Mouse (Mus musculus): ENCODE results near the gene Gngt2. TPM values are rescaled to one million over a fixed set of nuclear protein-coding genes. Genes with fewer than 3 reads are reported as not detected.
A peak's percentile ranks its signal among the peaks of the same experiment; 100 is the strongest.

The Gngt2 gene
- polyA plus RNA-seq, 1 experiment: 32.5 TPM

DNA sequence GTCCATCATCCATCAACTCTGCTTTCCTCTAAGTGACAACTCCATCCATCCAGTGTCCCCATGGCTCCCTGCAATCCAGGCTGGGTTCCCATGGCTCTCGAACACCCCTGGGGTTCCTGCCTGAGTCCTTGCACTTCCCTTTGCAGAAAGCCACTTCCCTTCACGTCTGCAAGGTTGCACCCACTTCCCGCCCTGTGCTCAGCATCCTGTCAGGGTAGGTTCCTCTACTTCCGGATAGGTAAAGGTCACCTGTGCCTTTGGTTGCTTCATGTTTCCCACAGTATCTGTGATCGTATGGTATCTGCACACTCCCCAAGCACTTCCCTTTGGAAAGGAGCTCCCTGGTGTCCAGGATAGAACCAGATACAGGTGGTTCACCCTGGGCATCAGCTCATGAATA is 32.0 kb upstream of the Gngt2 start:
- TF ChIP-seq POLR2A (IDR thresholded peaks at IDR 0.05; ENCODE audit: control insufficient read depth, extremely low read depth, insufficient read depth, low read length, poor library complexity) (no peak), CTCF (IDR thresholded peaks at IDR 0.05; ENCODE audit: borderline replicate concordance, control insufficient read depth, extremely low read depth, insufficient read depth, low read length, poor library complexity) (no peak)
- whole genome bisulfite sequencing: 14% methylated on average over 5 of the region's 5 CpGs
- peaks cover 10% of the 10 kb centered on the region for H3K4me1 ChIP-seq (replicated peaks; ENCODE audit: control insufficient read depth, insufficient read depth, low read length)
- no peaks in the 10 kb centered on the region for H3K36me3 ChIP-seq (ENCODE audit: control insufficient read depth, insufficient read depth, low read length)
- no peaks in the 10 kb centered on the region for H3K27me3 ChIP-seq (ENCODE audit: control insufficient read depth, insufficient read depth, low read length)
- H3K4me3 ChIP-seq (ENCODE audit: control insufficient read depth, insufficient read depth, low read length): no peak overlapping the region
- no peak overlapping the region for H3K27ac ChIP-seq (ENCODE audit: control insufficient read depth, insufficient read depth, low read length)
- DNase-seq: peak; percentile 39

DNA sequence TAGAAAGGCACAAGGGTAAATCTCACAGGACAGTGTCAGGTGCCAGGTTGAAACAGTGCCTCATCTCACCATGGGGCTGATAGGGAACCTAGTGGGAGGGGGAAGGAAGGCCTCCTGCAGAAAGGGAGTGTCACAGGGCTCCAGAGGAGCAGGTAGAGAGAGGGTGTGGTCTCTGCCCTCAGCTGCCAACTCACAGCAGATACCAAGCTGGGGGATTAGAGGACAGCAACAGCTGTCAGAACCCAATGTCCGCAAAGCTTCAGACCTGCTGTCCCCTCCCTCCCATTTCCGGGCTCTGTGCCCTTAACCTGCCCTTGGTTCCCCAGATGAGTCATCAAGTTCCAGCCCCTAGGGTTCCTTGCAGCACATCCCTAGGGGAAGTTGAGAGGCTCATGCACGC is 31.5 kb upstream of the Gngt2 start:
- 35% methylated on average over 3 of the region's 3 CpGs for WGBS
- Histone ChIP-seq H3K36me3 (ENCODE audit: control insufficient read depth, insufficient read depth, low read length) (no peaks in the 10 kb centered on the region), H3K27ac (ENCODE audit: control insufficient read depth, insufficient read depth, low read length) (no peak overlapping the region), H3K4me1 (replicated peaks; ENCODE audit: control insufficient read depth, insufficient read depth, low read length) (peaks cover 10% of the 10 kb centered on the region), H3K27me3 (ENCODE audit: control insufficient read depth, insufficient read depth, low read length) (no peaks in the 10 kb centered on the region), H3K4me3 (ENCODE audit: control insufficient read depth, insufficient read depth, low read length) (no peak overlapping the region)
- TF ChIP-seq POLR2A (IDR thresholded peaks at IDR 0.05; ENCODE audit: control insufficient read depth, extremely low read depth, insufficient read depth, low read length, poor library complexity): no peak
- no peak for TF ChIP-seq CTCF (IDR thresholded peaks at IDR 0.05; ENCODE audit: borderline replicate concordance, control insufficient read depth, extremely low read depth, insufficient read depth, low read length, poor library complexity)
- no peak for DNase-seq

DNA sequence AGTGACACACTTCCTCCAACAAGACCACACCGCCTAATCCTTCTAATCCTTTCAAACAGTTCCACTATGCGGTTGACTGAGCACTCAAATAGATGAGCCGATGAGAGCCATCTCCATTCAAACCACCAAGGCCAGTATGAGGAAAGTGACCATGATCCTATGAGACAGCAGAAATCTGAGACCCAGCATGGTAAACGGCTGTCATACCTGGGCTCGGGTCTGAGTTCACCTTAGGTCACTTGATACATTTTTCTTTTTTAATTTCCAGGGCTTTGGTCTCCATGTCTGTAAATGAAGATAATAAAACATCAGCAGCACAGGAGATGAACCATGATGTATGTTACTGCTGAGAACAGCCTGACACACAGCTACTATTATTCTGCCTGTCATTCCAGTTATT is 29.1 kb upstream of the Gngt2 start:
- no peak for TF ChIP-seq POLR2A (IDR thresholded peaks at IDR 0.05; ENCODE audit: control insufficient read depth, extremely low read depth, insufficient read depth, low read length, poor library complexity)
- no peak for TF ChIP-seq CTCF (IDR thresholded peaks at IDR 0.05; ENCODE audit: borderline replicate concordance, control insufficient read depth, extremely low read depth, insufficient read depth, low read length, poor library complexity)
- H3K36me3 ChIP-seq (ENCODE audit: control insufficient read depth, insufficient read depth, low read length): no peaks in the 10 kb centered on the region
- no peak overlapping the region for H3K27ac ChIP-seq (ENCODE audit: control insufficient read depth, insufficient read depth, low read length)
- 99% methylated on average over 5 of the region's 5 CpGs for WGBS
- no peaks in the 10 kb centered on the region for H3K27me3 ChIP-seq (ENCODE audit: control insufficient read depth, insufficient read depth, low read length)
- peaks cover 10% of the 10 kb centered on the region for H3K4me1 ChIP-seq (replicated peaks; ENCODE audit: control insufficient read depth, insufficient read depth, low read length)
- DNase-seq: no peak
- H3K4me3 ChIP-seq (ENCODE audit: control insufficient read depth, insufficient read depth, low read length): no peak overlapping the region

DNA sequence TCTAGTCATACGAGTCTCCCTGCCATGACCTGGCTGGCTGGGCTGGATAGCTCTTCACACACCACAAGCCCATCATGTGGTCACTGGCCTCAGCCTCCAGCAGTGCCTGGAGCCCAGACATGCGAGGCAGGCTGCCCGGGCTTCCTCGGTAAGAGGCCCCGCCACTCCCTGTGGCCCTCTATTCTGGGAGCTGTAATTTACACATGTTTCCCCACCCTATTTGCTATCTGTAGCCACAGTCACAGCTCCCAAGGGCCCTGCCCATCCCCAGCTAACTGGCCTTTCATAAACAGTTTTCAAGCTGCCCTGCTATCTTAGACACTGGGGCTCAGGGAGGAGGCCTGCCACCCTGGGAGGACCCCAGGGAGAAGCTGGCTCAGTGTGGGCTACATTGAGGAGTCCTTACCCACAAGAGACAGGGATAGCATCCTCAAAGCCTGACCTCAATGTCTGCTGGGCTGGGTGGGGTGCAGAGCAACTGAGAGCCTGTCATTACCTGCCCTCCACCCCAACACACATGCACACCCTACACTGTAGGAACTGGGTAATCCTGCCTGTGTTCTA is 28.5 kb upstream of the Gngt2 start:
- H3K27me3 ChIP-seq (ENCODE audit: control insufficient read depth, insufficient read depth, low read length): no peaks in the 10 kb centered on the region
- DNase-seq: no peak
- 81% methylated on average over 5 of the region's 5 CpGs for WGBS
- H3K4me1 ChIP-seq (replicated peaks; ENCODE audit: control insufficient read depth, insufficient read depth, low read length): peaks cover 10% of the 10 kb centered on the region
- H3K36me3 ChIP-seq (ENCODE audit: control insufficient read depth, insufficient read depth, low read length): no peaks in the 10 kb centered on the region
- TF ChIP-seq POLR2A (IDR thresholded peaks at IDR 0.05; ENCODE audit: control insufficient read depth, extremely low read depth, insufficient read depth, low read length, poor library complexity): no peak
- no peak for TF ChIP-seq CTCF (IDR thresholded peaks at IDR 0.05; ENCODE audit: borderline replicate concordance, control insufficient read depth, extremely low read depth, insufficient read depth, low read length, poor library complexity)
- H3K4me3 ChIP-seq (ENCODE audit: control insufficient read depth, insufficient read depth, low read length): no peak overlapping the region
- no peak overlapping the region for H3K27ac ChIP-seq (ENCODE audit: control insufficient read depth, insufficient read depth, low read length)

DNA sequence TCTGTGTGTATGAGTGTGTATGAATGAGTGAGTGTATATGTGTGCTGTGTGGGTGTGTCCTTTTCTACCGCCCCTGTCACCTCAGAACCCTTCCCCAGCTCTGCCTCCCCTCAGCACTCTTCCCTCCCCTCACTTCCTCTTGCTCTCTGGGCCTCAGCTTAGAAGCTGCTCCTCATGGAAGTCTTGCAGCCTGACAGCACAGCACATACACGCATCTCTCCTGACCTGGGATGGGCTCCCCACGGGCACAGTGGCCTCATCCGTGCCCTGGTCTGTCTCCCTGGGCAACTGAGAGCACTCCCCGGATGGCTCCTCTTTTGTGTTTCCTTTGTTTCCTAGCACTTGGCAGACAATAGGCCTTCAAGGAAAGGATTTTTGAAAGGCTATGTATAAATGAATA is 27.4 kb upstream of the Gngt2 start:
- 53% methylated on average over 5 of the region's 5 CpGs for WGBS
- Histone ChIP-seq H3K36me3 (ENCODE audit: control insufficient read depth, insufficient read depth, low read length) (no peaks in the 10 kb centered on the region), H3K4me1 (replicated peaks; ENCODE audit: control insufficient read depth, insufficient read depth, low read length) (peaks cover 10% of the 10 kb centered on the region), H3K4me3 (ENCODE audit: control insufficient read depth, insufficient read depth, low read length) (no peak overlapping the region), H3K27me3 (ENCODE audit: control insufficient read depth, insufficient read depth, low read length) (no peaks in the 10 kb centered on the region), H3K27ac (ENCODE audit: control insufficient read depth, insufficient read depth, low read length) (no peak overlapping the region)
- TF ChIP-seq POLR2A (IDR thresholded peaks at IDR 0.05; ENCODE audit: control insufficient read depth, extremely low read depth, insufficient read depth, low read length, poor library complexity) (no peak), CTCF (IDR thresholded peaks at IDR 0.05; ENCODE audit: borderline replicate concordance, control insufficient read depth, extremely low read depth, insufficient read depth, low read length, poor library complexity) (no peak)
- DNase-seq: no peak

DNA sequence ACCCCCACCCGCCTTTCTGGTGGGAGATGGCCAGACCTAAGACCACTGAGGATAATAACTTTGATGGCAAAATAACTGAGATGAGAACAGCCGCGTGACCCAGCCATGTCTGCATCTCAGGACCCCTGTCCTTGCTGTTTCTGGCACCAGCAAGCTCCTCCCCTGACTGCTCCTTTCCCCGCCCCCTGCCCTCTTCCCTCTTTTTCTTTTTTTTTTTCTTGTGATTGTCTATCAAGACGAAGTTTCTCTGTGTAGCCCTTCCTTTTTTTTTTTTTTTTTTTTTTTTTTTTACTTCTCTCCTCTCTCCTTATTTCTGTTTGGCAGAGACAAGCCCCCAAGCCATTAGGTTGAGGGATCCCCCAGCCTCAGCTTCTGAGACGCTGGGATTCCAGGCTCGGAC is 26.2 kb upstream of the Gngt2 start:
- Histone ChIP-seq H3K4me1 (replicated peaks; ENCODE audit: control insufficient read depth, insufficient read depth, low read length) (no peaks in the 10 kb centered on the region), H3K27me3 (ENCODE audit: control insufficient read depth, insufficient read depth, low read length) (no peaks in the 10 kb centered on the region), H3K4me3 (ENCODE audit: control insufficient read depth, insufficient read depth, low read length) (no peak overlapping the region), H3K36me3 (ENCODE audit: control insufficient read depth, insufficient read depth, low read length) (no peaks in the 10 kb centered on the region), H3K27ac (ENCODE audit: control insufficient read depth, insufficient read depth, low read length) (no peak overlapping the region)
- 80% methylated on average over 7 of the region's 7 CpGs for WGBS
- DNase-seq: no peak
- TF ChIP-seq CTCF (IDR thresholded peaks at IDR 0.05; ENCODE audit: borderline replicate concordance, control insufficient read depth, extremely low read depth, insufficient read depth, low read length, poor library complexity) (no peak), POLR2A (IDR thresholded peaks at IDR 0.05; ENCODE audit: control insufficient read depth, extremely low read depth, insufficient read depth, low read length, poor library complexity) (no peak)

DNA sequence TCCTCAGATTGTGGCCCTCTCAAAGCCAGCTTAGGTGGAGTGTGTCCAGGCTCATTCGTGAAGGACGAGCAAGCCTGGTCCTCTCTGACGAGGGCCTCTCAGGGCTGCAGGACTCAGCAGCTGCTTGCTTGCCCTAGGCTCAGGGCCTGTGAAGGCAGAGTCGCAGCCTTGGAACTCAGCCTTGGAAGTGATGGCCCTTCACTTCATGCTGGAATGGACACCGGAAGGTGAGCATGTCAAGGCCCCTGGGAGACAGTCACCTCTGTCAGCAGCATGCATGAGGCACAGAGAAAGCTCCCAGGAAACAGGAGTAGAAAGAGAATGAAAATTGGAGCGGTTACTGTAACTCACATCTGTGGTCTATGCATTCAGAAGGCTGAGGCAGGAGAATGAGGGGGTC is 25.3 kb upstream of the Gngt2 start:
- H3K4me1 ChIP-seq (replicated peaks; ENCODE audit: control insufficient read depth, insufficient read depth, low read length): no peaks in the 10 kb centered on the region
- DNase-seq: no peak
- TF ChIP-seq CTCF (IDR thresholded peaks at IDR 0.05; ENCODE audit: borderline replicate concordance, control insufficient read depth, extremely low read depth, insufficient read depth, low read length, poor library complexity) (no peak), POLR2A (IDR thresholded peaks at IDR 0.05; ENCODE audit: control insufficient read depth, extremely low read depth, insufficient read depth, low read length, poor library complexity) (no peak)
- no peaks in the 10 kb centered on the region for H3K27me3 ChIP-seq (ENCODE audit: control insufficient read depth, insufficient read depth, low read length)
- 97% methylated on average over 6 of the region's 6 CpGs for WGBS
- no peaks in the 10 kb centered on the region for H3K36me3 ChIP-seq (ENCODE audit: control insufficient read depth, insufficient read depth, low read length)
- no peak overlapping the region for H3K27ac ChIP-seq (ENCODE audit: control insufficient read depth, insufficient read depth, low read length)
- H3K4me3 ChIP-seq (ENCODE audit: control insufficient read depth, insufficient read depth, low read length): no peak overlapping the region

Data from thymus, adult 2 months (tissue).